Mouse (Mus musculus) embryonic facial prominence, embryonic 14.5 days (tissue): ENCODE measurements around the gene Atad2b. TPM values are rescaled to one million over a fixed set of nuclear protein-coding genes. Genes with fewer than 3 reads are reported as not detected.
"Not testable (repeated sequence)": the region's sequence is repeated elsewhere in the genome, so short reads cannot be mapped to it uniquely, and the experiment has no call there.

Source experiments
- ATAC-seq: fragments of 200-750 bp; cut with Nextera tagmentation; 2 replicates; pipeline ENCODE4 v1.8.0; 2017; ENCODE audit warnings: low read depth, moderate number of reproducible peaks, moderate TSS enrichment
- DNase-seq: peaks from one replicate; pipeline ENCODE4 v3.0.0-alpha.2; 2015; ENCODE audit warnings: low spot score
- H3K27ac ChIP-seq: fragments of 300-500 bp; sonication (generic); replicated peaks from 2 replicates; pipeline ENCODE4 v1.5.1; 2014; ENCODE audit warnings: low read depth, mild to moderate bottlenecking, low read length, moderate library complexity
- H3K27me3 ChIP-seq: fragments of 300-500 bp; sonication (generic); replicated peaks from 2 replicates; pipeline ENCODE4 v1.6.1; 2014; ENCODE audit warnings: low read length; ENCODE audit not compliant: control insufficient read depth, insufficient read depth
- H3K36me3 ChIP-seq: fragments of 300-500 bp; sonication (generic); 2 replicates; pipeline ENCODE4 v1.6.1; 2014; ENCODE audit warnings: low read length, mixed read lengths; ENCODE audit not compliant: control insufficient read depth, insufficient read depth
- H3K4me1 ChIP-seq: fragments of 300-500 bp; sonication (generic); 2 replicates; pipeline ENCODE4 v1.6.1; 2014; ENCODE audit warnings: antibody characterized with exemption, low read length; ENCODE audit not compliant: control insufficient read depth, insufficient read depth
- H3K4me2 ChIP-seq: fragments of 300-500 bp; sonication (generic); 2 replicates; pipeline ENCODE4 v1.6.1; 2014; ENCODE audit warnings: low read depth, mild to moderate bottlenecking, low read length, moderate library complexity, mixed read lengths
- H3K4me3 ChIP-seq: fragments of 300-500 bp; sonication (generic); 2 replicates; pipeline ENCODE4 v1.5.1; 2014; ENCODE audit warnings: low read depth, mild to moderate bottlenecking, low read length
- H3K9ac ChIP-seq: fragments of 300-500 bp; sonication (generic); 2 replicates; pipeline ENCODE4 v1.6.1; 2014; ENCODE audit warnings: low read depth, mild to moderate bottlenecking, low read length, moderate library complexity, mixed read lengths
- H3K9me3 ChIP-seq: fragments of 300-500 bp; sonication (generic); 2 replicates; pipeline ENCODE4 v1.6.1; 2016; ENCODE audit warnings: low read length; ENCODE audit not compliant: control insufficient read depth
- WGBS: fragments of 180-500 bp; shearing (Covaris S2); extraction: QIAGEN DNeasy Blood & Tissue Kit; methylation state at CpG from one replicate; pipeline ENCODE4 v1.1.7; 2014; 5-methylcytosine and 5-hydroxymethylcytosine counted together
- polyA plus RNA-seq: library from polyadenylated mRNA; unstranded; fragments of >200 nt; fragmentation: Nextera tagmentation; extraction: Ambion mirVana; gene quantifications from 2 replicates; pipeline ENCODE4 v1.2.1, GENCODE M21; 2014

Gene Atad2b
- polyA plus RNA-seq, 1 experiment from 2014 or later: 14.7 TPM

DNA sequence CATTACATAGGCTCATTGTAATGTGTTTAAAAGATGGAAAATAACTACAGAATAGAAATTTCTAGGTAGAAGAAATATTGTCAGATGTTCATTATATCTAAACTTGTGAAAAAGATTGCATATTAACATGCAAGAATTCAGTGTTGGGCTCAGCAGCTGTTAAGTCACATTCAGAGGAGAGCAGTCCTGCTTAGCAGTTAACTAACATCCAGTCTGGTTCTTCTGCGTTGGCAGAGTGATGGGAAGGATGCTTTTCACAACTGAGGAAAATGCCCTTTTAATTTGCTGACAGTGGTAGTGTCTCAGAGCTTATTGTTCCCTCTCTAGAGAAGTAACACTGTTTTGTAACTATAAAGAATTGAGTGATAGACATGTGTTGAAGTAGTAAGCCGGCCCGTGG is 88.2 kb downstream of the Atad2b start:
- H3K9ac ChIP-seq: no peak overlapping the region
- H3K27me3 ChIP-seq: no peaks in the 10 kb centered on the region
- no peak overlapping the region for H3K4me3 ChIP-seq

DNA sequence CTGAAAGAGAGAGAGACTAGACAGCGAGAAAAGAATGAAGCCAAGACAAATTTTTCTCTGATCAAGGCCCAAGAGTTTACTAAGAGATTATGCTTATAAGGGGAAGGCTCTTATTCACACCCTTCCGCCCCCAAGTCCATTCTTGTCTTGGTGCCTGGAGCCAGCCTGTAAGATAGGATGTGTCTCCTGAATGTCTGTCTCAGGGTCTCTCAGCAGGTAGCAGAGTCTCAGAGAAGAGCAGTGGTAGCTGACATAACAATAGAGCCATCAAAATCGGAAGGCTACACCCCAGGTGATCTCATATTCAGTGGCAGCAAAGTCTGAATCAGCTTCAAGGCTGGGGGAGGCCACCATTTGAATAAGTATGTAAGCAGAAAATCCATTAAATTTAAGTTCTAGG is 88.6 kb downstream of the Atad2b start:
- WGBS: 78% methylated on average over 3 of the region's 3 CpGs
- not testable (repeated sequence) for H3K4me1 ChIP-seq

More for the DNA sequence above, 88.2 kb downstream of the Atad2b start:
- ATAC-seq (no peak), DNase-seq (no peak)
- 80% methylated on average over 3 of the region's 3 CpGs for WGBS
- Histone ChIP-seq H3K36me3 (peaks cover 18% of the 10 kb centered on the region), H3K27ac (no peak overlapping the region), H3K4me2 (no peak overlapping the region), H3K4me1 (no peaks in the 10 kb centered on the region), H3K9me3 (no peaks in the 10 kb centered on the region)

DNA sequence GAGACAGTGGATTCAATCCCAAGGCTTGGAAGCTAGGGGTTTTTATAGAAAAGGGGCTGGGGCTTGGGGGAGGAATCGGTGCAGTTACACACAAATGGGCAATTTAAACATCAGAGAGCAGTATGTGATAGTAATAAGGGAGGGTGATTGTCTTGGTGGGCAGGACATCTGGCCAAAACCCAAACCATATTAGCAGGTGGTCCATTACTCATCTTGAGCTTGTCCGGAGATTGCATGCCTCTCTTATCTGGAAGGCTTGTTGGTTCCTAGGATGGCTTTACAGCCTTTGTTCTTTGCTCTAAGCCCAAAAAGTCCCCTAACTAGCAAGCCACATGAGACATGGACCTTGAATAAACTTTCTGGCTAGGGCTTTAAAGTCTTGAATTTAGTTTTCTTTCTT is 91.5 kb downstream of the Atad2b start:
- 87% methylated on average over 2 of the region's 2 CpGs for WGBS
- not testable (repeated sequence) for H3K27ac ChIP-seq, ATAC-seq, DNase-seq, H3K4me1 ChIP-seq, H3K4me3 ChIP-seq, H3K9me3 ChIP-seq, H3K27me3 ChIP-seq, H3K4me2 ChIP-seq, H3K9ac ChIP-seq
- H3K36me3 ChIP-seq: peaks cover 42% of the 10 kb centered on the region

More for the DNA sequence above, 88.6 kb downstream of the Atad2b start:
- H3K4me2 ChIP-seq, DNase-seq, H3K4me3 ChIP-seq, H3K27me3 ChIP-seq, H3K9ac ChIP-seq, H3K9me3 ChIP-seq, H3K27ac ChIP-seq, ATAC-seq: not testable (repeated sequence)
- H3K36me3 ChIP-seq: peaks cover 22% of the 10 kb centered on the region

DNA sequence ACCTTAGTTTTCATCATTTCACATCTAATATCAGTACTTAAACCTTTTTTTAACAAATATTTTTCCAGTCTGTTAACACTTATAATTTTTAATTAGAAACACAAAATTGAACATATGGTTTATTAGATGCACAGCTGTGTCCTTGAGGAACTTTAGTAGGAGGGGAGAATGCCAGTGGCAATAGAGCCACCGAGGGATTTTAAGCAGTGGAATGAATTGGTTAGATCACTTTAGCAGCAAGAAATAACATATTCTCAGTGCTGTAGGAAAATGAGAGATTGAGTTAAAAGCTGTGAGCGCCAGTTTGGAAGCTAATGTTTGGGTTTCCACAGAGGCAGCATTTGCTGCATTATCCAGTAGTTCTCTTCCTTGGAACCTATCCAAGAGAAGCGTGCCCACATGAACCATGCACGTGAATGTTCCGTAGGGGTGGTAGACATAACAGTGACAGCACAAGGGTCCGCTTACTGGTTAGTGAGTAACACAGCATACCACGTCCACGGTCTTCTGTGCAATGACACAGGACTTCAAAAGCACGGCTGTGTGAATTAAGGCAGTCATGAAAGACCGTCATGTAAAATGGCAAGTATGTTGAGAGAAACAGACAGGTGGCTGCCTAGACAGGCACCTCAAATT is 108.2 kb downstream of the Atad2b start:
- peaks cover 24% of the 10 kb centered on the region for H3K36me3 ChIP-seq
- H3K27ac ChIP-seq: no peak overlapping the region
- peak; percentile 6 for DNase-seq
- no peak overlapping the region for H3K9ac ChIP-seq
- H3K4me3 ChIP-seq: no peak overlapping the region
- WGBS: 72% methylated on average over 10 of the region's 10 CpGs
- no peaks in the 10 kb centered on the region for H3K4me1 ChIP-seq
- no peak for ATAC-seq
- H3K9me3 ChIP-seq: no peaks in the 10 kb centered on the region
- no peak overlapping the region for H3K4me2 ChIP-seq
- no peaks in the 10 kb centered on the region for H3K27me3 ChIP-seq

GRCm38 (mm10) chr12:5029035-5029434 is 111.9 kb downstream of the Atad2b start:
- Histone ChIP-seq H3K36me3 (peaks cover 41% of the 10 kb centered on the region), H3K27me3 (no peaks in the 10 kb centered on the region), H3K9me3 (no peaks in the 10 kb centered on the region), H3K9ac (no peak overlapping the region), H3K4me3 (no peak overlapping the region), H3K27ac (no peak overlapping the region), H3K4me1 (no peaks in the 10 kb centered on the region), H3K4me2 (no peak overlapping the region)
- WGBS: 75% methylated on average over 5 of the region's 5 CpGs
- no peak for ATAC-seq
- peak; percentile 47 for DNase-seq

- no peak for ATAC-seq
- Histone ChIP-seq H3K36me3 (peaks cover 59% of the 10 kb centered on the region), H3K4me3 (no peak overlapping the region), H3K27me3 (no peaks in the 10 kb centered on the region), H3K9me3 (no peaks in the 10 kb centered on the region), H3K4me2 (no peak overlapping the region), H3K9ac (no peak overlapping the region), H3K27ac (no peak overlapping the region), H3K4me1 (no peaks in the 10 kb centered on the region)
- 98% methylated on average over 2 of the region's 2 CpGs for WGBS
- DNase-seq: no peak
Observed at GRCm38 (mm10) chr12:5038008-5038407, 120.9 kb downstream of the Atad2b start.

GRCm38 (mm10) chr12:5044141-5044540 is 127.0 kb downstream of the Atad2b start:
- no peak for ATAC-seq
- WGBS: 91% methylated on average over 15 of the region's 15 CpGs

DNA sequence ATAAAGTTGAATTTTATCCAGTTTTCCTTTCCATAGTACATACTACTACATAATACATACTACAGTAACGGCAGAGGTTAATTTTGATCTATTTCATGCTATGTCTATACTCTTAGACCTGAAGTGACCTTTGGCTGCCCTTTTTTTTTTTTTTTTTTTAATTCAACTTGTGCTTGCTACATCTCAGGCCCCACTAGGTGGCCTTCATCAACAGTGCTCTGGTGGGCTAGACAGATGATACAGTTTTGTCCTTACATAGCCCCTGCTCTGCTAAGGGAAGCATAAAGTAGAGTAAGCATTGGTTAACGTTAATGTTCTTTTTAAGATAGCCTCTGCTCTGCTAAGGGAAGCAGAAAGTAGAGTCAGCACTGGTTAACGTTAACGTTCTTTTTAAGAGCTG is 131.0 kb downstream of the Atad2b start:
- DNase-seq (no peak), ATAC-seq (no peak; the same call in 1 of the 2 replicates)
- H3K9me3 ChIP-seq: peaks cover 28% of the 10 kb centered on the region
- no peaks in the 10 kb centered on the region for H3K4me1 ChIP-seq
- peaks cover 19% of the 10 kb centered on the region for H3K36me3 ChIP-seq
- H3K27ac ChIP-seq: no peak overlapping the region
- H3K27me3 ChIP-seq: no peaks in the 10 kb centered on the region
- no peak overlapping the region for H3K9ac ChIP-seq
- H3K4me2 ChIP-seq: no peak overlapping the region
- no peak overlapping the region for H3K4me3 ChIP-seq
- WGBS: 92% methylated on average over 4 of the region's 4 CpGs

More at GRCm38 (mm10) chr12:5044141-5044540, 127.0 kb downstream of the Atad2b start:
- Histone ChIP-seq H3K27me3 (no peaks in the 10 kb centered on the region), H3K4me1 (no peaks in the 10 kb centered on the region), H3K4me3 (no peak overlapping the region), H3K9me3 (peaks cover under 1% of the 10 kb centered on the region; the same call in 1 of the 2 replicates), H3K9ac (no peak overlapping the region), H3K4me2 (no peak overlapping the region), H3K36me3 (peaks cover 35% of the 10 kb centered on the region), H3K27ac (no peak overlapping the region)
- DNase-seq: no peak

DNA sequence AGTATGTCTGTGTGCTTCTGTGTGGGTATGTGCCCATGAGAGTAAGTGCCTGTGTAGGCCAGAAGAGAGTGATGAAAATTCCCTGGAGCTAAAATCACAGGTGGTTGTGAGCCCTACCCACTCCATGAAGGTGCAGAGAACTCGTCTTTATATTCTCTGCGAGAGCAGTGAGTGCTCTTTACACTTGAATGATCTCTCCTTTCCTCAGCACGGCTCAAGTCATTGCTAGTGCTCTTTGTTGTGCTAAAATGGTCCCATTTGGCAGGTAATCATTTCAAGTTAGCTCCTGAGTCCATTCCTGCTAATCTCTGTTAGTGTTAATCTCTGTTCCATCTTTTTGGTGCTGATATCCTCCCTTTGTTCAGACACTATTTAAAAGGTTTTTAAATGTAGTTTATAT is 150.4 kb downstream of the Atad2b start:
- Histone ChIP-seq H3K4me3 (no peak overlapping the region), H3K9ac (no peak overlapping the region), H3K27me3 (no peaks in the 10 kb centered on the region), H3K36me3 (no peaks in the 10 kb centered on the region), H3K27ac (no peak overlapping the region), H3K9me3 (no peaks in the 10 kb centered on the region), H3K4me1 (no peaks in the 10 kb centered on the region), H3K4me2 (no peak overlapping the region)
- DNase-seq (no peak), ATAC-seq (no peak)
- WGBS: 55% methylated on average over 3 of the region's 3 CpGs
